Mouse (Mus musculus): Measurements from ENCODE around the gene Hspa12a. TPM values are rescaled to one million over a fixed set of nuclear protein-coding genes. Genes with fewer than 3 reads are reported as not detected.

Hspa12a gene
- total RNA-seq, 2 experiments from 2014 or later, result 0.64 TPM; not detected in 1

DNA sequence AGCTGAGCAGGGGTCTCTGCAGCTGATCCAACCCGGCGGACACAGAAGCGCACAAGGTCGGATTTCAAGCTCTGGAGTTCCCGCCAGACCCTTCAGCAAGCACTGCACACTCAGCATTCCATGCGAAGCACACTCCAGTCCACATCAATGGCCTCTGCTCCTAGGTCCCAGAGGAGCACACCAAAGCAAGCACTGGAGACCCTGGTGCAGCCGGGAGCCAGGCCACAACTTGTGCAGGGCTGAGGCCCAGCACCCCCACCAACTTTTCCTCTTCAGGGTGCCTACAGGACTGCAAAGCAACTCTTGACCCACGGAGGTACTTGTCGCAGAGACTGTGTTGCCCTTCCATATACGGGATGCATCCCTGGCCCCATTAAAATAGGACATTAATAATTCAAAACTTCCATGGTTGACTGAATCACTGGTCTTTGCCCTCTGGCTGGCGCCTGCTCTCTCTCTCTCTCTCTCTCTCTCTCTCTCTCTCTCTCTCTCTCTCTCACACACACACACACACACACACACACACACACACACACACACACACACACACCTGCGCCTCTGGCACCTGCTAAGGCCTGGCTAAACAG, 82.2 kb downstream of the Hspa12a start:
- ATAC-seq (replicated peaks; ENCODE audit: poor library complexity), result no peak

DNA sequence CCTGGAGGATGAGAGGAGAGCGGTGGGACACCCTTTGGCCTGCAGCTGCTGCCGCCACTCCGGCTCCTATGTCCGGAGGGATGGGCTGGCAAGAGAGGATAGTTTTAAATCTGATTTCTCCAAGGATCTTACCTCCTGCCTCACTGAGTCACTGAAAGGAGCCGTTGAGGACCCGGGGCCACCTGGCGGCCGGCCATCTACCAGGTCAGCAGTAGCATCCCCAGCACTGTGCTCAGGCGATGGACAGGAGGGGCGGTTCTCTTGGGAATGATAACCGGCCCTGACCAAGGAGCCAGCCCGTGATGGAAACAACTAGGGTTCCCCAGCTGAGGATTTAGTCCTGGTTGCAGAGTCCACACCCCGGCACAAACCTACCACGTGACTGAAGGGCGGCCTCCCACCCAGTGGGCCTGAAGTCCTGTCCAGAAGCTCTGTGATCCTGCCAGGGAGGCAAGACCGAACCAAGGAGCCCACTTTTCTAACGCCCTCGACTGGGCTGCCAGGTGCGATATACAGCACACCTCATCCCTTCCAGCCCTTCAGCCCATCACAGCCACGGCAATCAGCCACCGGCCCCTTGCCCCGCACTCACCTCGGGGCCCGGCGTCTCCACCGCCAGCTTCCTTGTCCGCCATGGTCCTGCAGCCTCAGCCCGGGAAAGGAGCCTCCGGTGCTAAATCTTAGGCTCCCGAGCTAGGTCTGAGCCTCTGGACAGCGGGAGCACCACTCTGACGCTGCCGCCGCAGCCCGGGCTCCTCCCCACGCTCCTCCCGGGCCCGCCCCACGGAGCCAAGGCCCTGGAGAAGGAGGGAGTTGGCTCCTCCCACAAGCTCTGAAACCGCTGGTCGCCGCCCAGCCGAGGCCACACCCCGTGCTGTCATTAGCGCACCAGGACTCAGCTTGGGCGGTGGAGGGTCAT, 82.9 kb downstream of the Hspa12a start:
- ATAC-seq (replicated peaks; ENCODE audit: poor library complexity), result peak; percentile 90

DNA sequence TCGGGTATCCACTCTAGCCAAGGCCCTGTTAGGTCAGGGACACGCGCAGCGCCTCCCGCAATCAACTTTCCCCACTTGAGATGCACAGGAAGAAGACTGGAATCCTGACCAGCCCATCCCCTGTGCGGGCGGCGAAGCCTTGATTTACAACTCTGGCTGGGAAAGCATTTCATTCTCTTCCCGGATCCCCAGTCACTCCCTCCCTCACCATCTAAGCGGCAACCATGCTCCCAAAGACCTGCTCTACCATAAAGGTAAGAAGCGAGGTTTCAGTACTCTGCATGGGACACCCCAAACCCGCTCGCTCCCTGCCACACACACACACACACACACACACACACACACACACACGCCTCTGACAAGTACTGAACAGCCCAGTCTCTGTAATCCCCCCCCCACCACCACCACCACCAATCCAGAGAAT, 83.6 kb downstream of the Hspa12a start:
- ATAC-seq (replicated peaks; ENCODE audit: poor library complexity), result no peak

DNA sequence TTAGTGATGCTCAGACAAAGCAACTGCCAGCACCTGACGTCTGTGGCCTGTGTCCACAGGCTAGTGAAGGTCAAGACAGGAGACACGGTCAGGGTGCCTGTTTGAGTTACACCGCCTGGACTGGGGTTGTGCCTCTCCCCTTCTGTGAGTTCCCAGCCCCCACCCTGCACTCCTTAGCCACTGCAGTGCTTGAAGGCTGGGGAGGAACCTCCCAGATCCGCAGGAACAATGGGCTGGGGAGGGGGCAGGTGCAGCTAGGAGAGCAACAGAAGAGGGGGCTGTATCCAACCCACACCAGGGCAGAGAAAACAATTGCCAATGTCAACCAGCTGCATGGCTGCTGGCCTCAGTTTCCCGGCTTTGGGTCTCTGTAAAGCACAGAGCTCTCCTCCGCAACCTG, 84.1 kb downstream of the Hspa12a start:
- ATAC-seq (replicated peaks; ENCODE audit: poor library complexity), result no peak

DNA sequence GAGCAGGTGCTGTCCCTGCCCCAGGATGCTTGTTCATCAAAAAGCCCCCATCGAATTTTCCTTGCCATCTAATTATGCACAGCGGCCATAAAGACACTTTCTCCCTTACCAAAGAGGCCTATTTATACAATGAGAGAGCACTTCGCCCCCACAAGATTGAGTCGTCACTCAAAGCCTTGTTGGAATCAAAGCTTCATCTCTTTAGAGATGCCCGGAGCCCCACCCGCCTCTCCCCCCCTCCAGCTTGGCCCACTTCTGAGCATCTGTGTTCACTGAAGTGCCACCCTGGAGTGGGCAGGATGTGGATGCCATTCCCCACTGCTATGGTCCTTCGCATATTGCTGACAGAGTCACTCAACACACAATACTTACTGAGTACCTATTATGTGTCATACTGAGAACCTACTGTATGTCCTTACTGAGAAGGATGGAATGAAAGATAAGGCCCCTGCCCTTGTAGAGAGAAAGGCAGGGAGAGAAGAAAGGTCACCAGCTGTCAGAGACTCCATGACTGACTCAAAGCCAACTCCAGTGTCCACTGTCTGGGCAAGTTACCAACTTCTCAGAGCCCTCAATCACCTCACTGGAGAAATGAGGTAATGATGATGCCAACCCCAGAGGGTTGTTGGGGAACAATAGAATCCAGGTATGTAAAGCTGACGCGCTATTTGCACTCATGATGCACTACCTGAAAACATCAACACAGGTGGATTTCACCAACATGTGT, 87.2 kb downstream of the Hspa12a start:
- no peak for ATAC-seq (replicated peaks; ENCODE audit: poor library complexity)

DNA sequence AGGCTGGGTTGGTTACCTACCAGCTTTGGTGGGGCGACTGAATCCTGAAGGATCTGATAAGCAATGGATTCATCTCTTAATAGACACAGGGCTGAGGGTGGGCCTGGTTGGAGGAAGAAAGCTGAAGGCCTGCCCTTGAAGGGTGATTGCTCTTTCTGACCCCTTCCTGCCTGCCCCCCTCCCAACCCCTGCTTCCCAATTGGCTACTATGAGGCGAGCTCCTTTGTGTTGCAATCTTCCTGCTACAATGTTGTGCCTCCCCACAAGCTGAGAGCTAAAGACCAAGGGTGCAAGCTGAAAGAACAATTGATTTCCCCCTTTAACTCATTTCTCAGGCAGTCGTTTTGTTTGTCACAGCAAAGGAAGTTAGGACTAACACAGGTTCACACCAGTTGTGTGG, 88.6 kb downstream of the Hspa12a start:
- peak; percentile 60; the same call in 1 of the 2 replicates for ATAC-seq (replicated peaks; ENCODE audit: poor library complexity)

DNA sequence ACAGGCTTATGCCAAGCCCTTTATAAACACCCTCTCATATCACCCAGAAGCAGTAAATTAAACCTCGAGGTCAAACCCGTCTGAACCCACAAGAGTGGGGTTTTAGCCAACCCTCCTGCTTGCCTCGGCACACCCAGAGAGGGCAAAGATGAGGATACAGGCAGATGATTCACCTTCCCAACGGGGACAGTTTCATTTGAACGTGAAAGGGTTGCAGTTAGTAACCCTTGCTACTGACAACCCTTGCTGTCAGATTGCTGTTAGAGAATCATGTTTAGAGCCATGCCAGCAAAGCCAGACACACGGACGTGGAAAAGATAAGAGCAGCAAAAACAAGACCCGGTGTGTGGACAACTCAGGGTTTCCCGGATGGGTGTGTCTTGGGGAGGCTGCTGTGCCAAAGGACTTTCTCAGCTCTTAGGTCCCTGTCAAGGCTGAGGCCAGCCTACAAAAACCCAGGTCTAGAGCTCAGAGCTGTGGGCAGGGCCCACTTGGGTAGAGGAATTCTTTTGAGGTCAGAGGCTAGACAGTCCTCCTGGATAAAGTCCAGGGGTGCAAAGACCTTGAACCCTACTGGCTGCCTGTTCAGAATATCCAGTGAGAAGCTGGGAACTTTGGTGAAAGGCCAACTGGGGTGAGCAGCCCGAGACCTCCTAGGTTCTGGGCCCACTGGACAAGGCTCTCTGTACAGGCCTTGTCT, 90.3 kb downstream of the Hspa12a start:
- ATAC-seq (replicated peaks; ENCODE audit: poor library complexity), result no peak

DNA sequence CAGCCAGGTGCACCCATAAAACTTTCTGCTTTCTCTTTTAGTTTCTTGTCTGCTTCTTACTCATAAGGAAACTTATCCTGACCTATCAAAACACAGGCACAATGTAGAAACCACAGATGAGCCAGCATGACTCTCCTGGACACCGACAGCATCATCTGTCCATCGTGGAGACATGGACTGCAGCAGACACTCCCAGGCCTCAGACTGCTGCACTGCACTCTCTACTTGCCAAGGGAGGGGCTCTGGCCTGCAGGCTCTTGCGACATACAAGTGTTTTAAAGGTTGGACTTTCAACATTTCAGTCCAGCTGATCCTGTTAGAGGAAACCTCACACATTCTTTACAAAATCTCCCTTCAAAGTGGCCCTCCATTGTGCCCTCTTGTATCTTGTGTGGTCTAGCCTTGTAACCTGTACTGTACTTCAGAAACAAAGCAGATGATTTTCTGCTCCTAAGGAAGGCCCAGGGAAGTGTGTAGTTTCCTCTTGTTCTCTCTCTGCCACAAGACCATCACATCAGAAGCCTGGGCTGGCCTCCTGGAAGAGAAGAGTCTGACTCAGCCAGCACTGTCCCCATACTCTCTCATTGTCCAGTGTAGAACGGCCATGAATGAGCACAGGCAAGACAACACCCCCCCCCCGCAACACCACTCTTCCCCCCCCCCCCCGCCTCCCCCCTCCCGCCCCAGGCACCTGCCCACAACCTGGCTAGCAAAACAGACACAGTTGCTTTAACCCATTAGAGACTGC, 92.6 kb downstream of the Hspa12a start:
- ATAC-seq (replicated peaks; ENCODE audit: poor library complexity), result peak; percentile 69

DNA sequence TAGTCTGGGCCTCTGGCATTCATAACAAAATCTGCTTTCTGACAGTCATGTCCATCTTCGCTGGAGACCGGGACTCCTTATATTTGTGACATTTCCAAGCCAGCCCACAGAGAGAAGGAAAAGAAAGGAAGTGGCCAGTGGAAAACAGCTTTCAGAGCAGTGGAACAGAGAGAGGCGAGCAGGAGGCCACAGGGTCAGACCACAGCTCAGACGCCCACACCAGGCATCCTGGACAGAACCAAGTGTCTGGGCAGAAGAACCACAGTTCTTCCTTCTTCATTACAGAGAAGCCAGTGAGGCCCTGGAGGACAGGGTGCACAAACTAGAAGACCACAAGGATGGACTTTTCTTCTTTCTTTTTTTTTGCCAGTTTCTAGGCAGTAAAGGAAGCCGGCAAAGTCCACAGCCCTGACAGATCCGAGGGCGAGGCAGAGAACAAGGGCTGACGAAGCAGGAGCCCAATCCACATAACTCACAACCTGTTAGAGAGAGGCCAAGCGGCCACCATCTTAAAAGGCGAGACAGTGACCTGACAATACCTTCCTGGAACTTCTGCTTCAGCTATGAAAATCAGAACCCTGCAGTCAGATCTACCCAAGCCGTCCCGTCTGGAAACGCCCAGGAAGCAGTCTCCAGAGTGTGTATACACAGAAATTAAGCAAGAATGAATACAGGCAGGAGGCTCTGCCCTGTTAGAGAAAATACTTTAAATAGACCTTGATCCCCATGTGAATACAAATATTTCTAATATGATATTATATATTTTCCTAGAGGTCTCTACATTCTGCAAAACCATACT, 93.9 kb downstream of the Hspa12a start:
- ATAC-seq (replicated peaks; ENCODE audit: poor library complexity), result no peak

DNA sequence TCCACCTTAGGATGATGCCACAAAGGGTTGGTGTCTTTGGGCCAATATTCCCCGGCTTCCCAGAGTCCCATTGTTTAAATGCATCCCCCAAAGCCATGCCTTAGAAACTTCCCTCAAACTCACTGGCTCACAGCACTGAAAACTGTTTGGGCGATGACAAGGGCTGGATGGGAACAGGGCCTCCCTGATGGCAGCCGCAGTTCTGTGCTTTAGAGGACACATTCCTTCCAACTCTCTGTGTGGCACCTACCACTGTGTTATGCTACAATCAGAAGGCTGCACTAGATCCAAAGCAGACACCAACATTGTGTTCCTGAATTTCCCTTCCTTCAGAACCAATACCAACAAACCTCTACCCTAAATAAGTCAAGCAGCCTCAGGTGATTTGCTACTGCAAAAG, 99.8 kb downstream of the Hspa12a start:
- ATAC-seq (replicated peaks; ENCODE audit: poor library complexity), result no peak

DNA sequence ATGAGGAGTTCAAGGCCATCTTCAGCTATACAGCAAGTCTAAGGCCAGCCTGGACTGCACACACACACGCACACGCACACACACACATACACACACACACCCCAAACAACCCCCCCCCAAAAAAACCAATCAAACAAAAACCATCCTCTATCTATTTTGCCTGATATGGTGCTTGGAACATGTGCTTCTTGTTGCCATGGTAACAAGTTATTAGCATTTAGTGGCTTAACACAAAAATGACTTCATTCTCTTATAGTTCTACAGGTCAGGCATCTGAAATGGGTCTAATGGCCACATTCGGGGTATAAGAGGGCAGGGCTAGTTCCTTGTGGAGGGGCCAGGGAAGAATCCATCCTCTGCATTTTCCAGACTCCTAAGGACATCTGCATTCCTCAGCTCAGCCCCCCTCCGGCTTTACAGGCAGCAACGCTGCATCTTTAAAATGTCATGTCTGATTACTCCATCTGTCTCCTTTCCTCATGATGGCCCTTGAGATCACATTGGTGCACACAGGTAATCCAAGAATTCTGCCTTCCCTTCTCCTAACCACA, 102.7 kb downstream of the Hspa12a start:
- ATAC-seq (replicated peaks; ENCODE audit: poor library complexity), result no peak

DNA sequence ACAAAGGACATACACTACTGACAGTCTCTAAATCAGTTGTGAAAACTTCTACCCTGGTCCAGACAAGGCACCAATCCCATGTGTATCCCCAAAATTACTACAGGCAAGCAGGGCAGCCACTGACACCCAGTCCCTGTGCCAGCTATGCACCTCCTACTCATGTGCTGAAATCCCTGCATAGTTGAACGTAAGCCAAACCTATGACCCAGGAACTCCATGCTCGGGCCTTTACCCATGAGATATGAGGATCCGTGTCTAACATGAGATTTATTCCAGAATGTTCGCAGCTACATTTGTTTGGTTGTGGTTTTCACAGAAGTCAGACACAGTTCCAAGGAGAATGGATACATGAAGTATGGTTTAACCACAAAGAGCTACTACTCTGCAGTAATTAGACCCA, 103.6 kb downstream of the Hspa12a start:
- no peak for ATAC-seq (replicated peaks; ENCODE audit: poor library complexity)

DNA sequence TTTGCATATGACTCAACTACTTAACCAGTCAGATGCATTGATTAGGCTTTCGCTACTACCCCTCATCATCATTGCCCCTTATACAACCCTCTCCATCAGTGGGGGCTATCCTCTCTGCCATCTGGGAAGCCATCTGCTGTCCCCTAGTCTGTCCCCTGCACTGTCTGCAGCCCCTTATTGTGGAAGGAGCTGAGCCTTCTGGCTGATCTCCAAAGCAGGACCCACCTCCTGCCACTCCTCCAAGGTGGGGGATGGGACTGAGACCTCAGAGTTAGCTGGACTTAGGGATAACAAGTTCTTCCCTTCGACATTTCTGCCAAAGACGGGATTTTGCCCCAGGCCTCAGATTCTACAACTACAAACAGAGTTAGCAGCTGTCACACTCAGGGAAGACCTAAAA, 104.1 kb downstream of the Hspa12a start:
- no peak for ATAC-seq (replicated peaks; ENCODE audit: poor library complexity)

DNA sequence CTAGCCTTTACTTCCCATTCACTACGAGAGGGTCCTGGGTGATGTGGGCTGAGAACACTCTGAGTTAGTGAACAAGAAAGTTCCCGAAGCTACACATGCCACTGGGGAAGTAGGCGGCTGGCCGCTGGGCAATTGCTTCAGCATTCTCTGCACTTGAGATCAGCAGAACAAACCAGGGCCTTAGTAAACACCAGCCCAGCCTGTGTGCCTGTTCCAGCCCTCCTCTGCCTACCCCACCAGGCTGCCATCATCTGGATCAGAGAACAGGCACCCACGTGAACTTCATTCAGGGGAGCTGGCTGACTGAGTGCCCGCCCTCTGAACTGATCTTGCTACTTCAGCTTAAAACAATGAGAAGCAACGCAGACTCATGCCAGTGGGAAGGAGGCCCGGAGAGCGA, 104.7 kb downstream of the Hspa12a start:
- ATAC-seq (replicated peaks; ENCODE audit: poor library complexity), result no peak

DNA sequence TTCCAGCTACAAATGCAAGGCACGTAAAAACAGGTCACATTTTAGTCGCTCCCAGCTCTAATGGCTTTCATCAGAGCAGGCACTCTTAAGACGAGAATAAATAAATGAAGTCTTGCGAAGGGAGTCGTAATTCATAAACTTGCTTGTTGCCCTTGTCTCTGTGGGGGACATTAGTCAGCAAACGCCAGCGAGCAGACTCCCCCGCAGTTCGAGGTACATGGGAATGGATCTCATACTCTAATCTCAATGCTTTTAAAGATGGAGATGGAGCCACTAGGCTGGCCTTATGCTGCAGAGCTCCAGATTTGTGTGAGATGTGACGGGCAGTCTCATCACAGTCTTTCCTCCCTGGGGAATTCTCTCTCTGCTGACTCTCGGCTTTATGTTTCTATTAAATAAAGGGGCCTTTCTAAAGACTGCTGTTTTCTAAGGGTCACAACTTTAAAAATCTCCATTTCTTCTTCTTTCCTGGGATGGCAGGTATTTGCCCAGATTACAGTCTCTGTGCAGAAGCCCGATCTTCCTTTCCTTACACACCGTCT, 109.7 kb downstream of the Hspa12a start:
- no peak for ATAC-seq (replicated peaks; ENCODE audit: poor library complexity)

DNA sequence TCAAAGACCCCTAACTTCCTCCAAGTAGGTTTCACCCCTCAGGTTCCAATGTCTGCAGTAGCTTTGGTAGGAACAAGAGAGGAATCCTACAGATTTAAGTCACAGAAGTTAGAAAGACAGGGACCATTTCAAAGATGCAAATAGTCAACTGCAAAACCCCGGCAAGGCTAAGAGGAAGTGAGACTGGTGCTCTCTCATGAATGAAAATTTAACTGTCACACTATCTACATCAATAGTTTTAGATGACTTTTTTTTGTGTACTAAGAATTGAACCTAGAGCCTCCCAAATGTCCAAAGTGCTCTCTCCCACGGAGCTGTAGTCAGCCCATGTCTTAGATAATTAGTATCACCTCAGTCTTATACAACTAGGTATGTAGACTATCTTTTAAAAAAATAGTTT, 110.5 kb downstream of the Hspa12a start:
- no peak for ATAC-seq (replicated peaks; ENCODE audit: poor library complexity)

DNA sequence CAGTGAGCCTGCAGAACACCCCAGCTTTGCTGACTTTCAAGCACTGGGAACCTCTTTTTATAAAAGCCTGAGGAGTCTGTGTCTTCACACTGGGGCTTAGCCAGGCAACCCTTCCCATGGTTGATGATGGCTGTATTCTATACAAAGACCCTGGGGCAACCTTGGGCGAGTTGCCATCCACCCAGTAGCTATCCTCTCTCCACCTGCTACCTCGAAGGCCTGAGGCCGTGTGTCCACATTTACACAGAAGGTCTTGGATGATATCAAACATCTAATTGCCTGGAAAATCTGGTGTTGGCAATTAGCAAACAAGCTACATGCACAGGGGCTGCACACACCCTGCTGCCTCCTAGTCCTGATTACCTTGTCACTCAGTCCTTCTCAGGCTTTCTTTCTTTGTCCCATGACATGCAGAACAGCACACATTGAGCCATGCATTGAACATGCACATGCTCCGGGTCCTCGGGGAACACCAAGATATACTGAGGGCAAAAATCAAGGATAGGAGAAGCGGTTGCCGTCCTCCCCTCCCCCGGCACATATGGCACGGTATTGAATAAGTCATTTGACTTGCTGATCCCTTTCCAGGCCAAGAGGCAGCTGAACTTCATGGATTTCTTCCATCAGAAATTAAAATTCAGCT, 112.1 kb downstream of the Hspa12a start:
- ATAC-seq (replicated peaks; ENCODE audit: poor library complexity), result no peak

DNA sequence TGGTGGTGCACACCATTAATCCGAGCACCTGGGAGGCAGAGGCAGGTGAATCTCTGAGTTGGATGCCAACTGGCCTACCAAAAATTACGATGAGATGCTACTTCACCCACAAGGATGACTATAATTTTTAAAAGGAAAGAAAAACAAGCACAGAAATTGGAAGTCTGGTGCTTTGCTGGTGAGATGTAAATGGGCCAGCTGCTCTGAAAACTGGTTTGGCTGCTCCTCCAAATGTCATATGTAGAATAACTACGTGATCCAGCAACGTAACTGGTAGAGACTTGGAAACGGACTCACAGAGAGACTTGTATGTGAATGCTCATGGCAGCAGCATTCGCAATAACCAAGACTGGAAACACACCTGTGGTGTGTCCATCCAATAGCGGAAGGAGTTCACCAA, 113.3 kb downstream of the Hspa12a start:
- ATAC-seq (replicated peaks; ENCODE audit: poor library complexity), result no peak

DNA sequence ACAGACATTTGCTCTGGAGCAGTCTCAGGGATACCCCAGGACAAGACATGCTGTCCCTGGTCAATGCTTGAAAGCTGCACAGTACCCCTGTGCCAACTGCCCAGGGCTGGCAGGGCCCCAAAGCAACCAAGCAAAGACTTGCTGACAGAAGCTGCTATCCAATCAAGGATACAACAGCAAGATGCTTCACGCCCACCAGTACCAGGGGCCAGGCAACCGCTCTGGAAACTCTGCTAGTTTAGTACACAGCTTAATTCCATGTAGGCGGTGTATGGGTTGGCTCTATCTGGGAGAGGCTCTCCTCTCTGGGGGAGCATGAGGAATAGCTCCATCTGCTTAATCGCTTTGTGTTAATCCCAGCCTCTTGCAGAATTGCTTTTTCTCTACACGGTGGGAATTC, 113.9 kb downstream of the Hspa12a start:
- ATAC-seq (replicated peaks; ENCODE audit: poor library complexity), result no peak
